Comparison of ENCODE assay signal across 18 mouse cellular contexts in the genomic region with DNA sequence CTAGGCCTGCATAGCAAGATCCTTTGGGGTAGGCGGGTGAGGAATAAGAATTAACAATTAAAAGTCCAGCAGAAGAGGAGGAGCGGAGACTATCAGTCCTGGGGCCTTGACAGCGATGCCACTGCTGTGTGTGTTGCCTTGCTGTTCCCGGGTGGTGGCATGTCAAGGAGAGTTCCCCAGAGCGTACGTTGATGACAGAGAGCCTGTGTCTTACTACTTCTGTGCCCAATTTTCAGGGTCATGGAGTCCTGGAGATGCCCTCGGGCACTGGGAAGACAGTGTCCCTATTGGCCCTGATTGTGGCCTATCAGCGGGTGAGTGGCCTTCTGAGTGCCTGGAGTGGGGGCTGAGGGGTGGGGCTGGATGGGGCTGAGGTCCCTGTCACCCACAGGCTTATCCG. TPM values are rescaled to one million over a fixed set of nuclear protein-coding genes. Genes with fewer than 3 reads are reported as not detected.
A peak's percentile ranks its signal among the peaks of the same experiment; 100 is the strongest.
DNase-seq lines count a peak whose midpoint lies in the region; ATAC-seq lines count a peak whose summit lies in the region.
"Had no signal": no experiment of that assay in that cellular context is flagged by ENCODE, and none has a peak within 500 bp of the region (broad histone marks: within the 10 kb centered on the region; RNA-seq: fewer than 3 reads in every experiment).

No protein-coding gene starts in this region.

- no peaks in the 10 kb centered on the region for H3K9me3 ChIP-seq in forebrain, embryonic 10.5 days
- H3K9me3 ChIP-seq in forebrain, embryonic 11.5 days (ENCODE audit: control insufficient read depth, low read length) = no peaks in the 10 kb centered on the region
- H3K9me3 ChIP-seq in megakaryocyte, embryonic 14.5 days = no peaks in the 10 kb centered on the region
- no peaks in the 10 kb centered on the region for H3K9me3 ChIP-seq in embryonic facial prominence, embryonic 12.5 days
- H3K9me3 ChIP-seq in hindbrain, embryonic 16.5 days (ENCODE audit: control insufficient read depth, low read length) = no peaks in the 10 kb centered on the region

- H3K36me3 ChIP-seq in forebrain, embryonic 10.5 days (replicated peaks) = peaks cover 51% of the 10 kb centered on the region
- H3K36me3 ChIP-seq in forebrain, embryonic 11.5 days (ENCODE audit: control insufficient read depth, insufficient read depth, low read length) = peaks cover 11% of the 10 kb centered on the region
- peaks cover 54% of the 10 kb centered on the region for H3K36me3 ChIP-seq in megakaryocyte, embryonic 14.5 days (replicated peaks; ENCODE audit: low read length)
- peaks cover 51% of the 10 kb centered on the region for H3K36me3 ChIP-seq in embryonic facial prominence, embryonic 12.5 days
- H3K36me3 ChIP-seq in hindbrain, embryonic 16.5 days (ENCODE audit: control insufficient read depth, insufficient read depth, low read length) = peaks cover 23% of the 10 kb centered on the region

- no peak overlapping the region for H3K27ac ChIP-seq in forebrain, embryonic 10.5 days
- no peak overlapping the region for H3K27ac ChIP-seq in forebrain, embryonic 11.5 days (ENCODE audit: low read depth, low read length)
- H3K27ac ChIP-seq in embryonic facial prominence, embryonic 12.5 days = no peak overlapping the region
- H3K27ac ChIP-seq in hindbrain, embryonic 16.5 days (ENCODE audit: low read depth, low read length) = no peak overlapping the region
- H3K27ac ChIP-seq: layer of hippocampus, adult 2 months had no signal

- DNase-seq in forebrain, embryonic 10.5 days (ENCODE audit: extremely low spot score, low spot score) = no peak
- no peak for DNase-seq in forebrain, embryonic 11.5 days (ENCODE audit: low spot score)
- DNase-seq in layer of hippocampus, postnatal 14 days (ENCODE audit: low spot score in 2 of 2) = no peak
- DNase-seq in thymus, postnatal 14 days = no peak
- DNase-seq: B cell, adult 2 months; cerebellum, adult 18-20 months; right cerebral cortex, adult 18-20 months; spleen, adult 18-20 months had no signal

- no peak for ATAC-seq in forebrain, embryonic 11.5 days (replicated peaks; ENCODE audit: low FRiP score)
- no peak for ATAC-seq in megakaryocyte, adult 5-6 weeks (ENCODE audit: poor library complexity, severe bottlenecking)
- ATAC-seq in embryonic facial prominence, embryonic 12.5 days (ENCODE audit: insufficient number of reproducible peaks, insufficient read depth, low FRiP score, low TSS enrichment) = no peak
- ATAC-seq in hindbrain, embryonic 16.5 days = no peak
- ATAC-seq: inflammation-experienced regulatory T-cells, adult 6 months had no signal

- WGBS in forebrain, embryonic 10.5 days = 85% methylated on average over 9 of the region's 9 CpGs
- 85% methylated on average over 9 of the region's 9 CpGs for WGBS in forebrain, embryonic 11.5 days
- WGBS in embryonic facial prominence, embryonic 12.5 days = 64% methylated on average over 9 of the region's 9 CpGs
- 93% methylated on average over 9 of the region's 9 CpGs for WGBS in hindbrain, embryonic 16.5 days

- H3K4me1 ChIP-seq in forebrain, embryonic 10.5 days = peaks cover 24% of the 10 kb centered on the region
- peaks cover 3% of the 10 kb centered on the region; the same call in 1 of the 2 replicates for H3K4me1 ChIP-seq in forebrain, embryonic 11.5 days (replicated peaks; ENCODE audit: control insufficient read depth, insufficient read depth, low read length)
- H3K4me1 ChIP-seq in megakaryocyte, embryonic 14.5 days = peaks cover 40% of the 10 kb centered on the region
- H3K4me1 ChIP-seq in embryonic facial prominence, embryonic 12.5 days = peaks cover 12% of the 10 kb centered on the region
- H3K4me1 ChIP-seq in hindbrain, embryonic 16.5 days (ENCODE audit: control insufficient read depth, insufficient read depth, low read depth, low read length) = peaks cover 13% of the 10 kb centered on the region

- H3K4me2 ChIP-seq in forebrain, embryonic 11.5 days (ENCODE audit: low read depth, low read length, severe bottlenecking) = no peak overlapping the region
- H3K4me2 ChIP-seq in embryonic facial prominence, embryonic 12.5 days (replicated peaks) = 0 out of 2 replicates have a peak overlapping the region, but pooled peaks have one; percentile 88
- peak overlapping the region; percentile 86 for H3K4me2 ChIP-seq in hindbrain, embryonic 16.5 days (ENCODE audit: low read length)

- peak overlapping the region; percentile 91; the same call in 1 of the 2 replicates for H3K4me3 ChIP-seq in forebrain, embryonic 10.5 days
- H3K4me3 ChIP-seq in forebrain, embryonic 11.5 days (ENCODE audit: low read depth, low read length) = no peak overlapping the region
- peak overlapping the region; percentile 42 for H3K4me3 ChIP-seq in megakaryocyte, embryonic 14.5 days (replicated peaks)
- H3K4me3 ChIP-seq in embryonic facial prominence, embryonic 12.5 days = no peak overlapping the region
- no peak overlapping the region for H3K4me3 ChIP-seq in hindbrain, embryonic 16.5 days (ENCODE audit: low read length)

- H3K27me3 ChIP-seq in forebrain, embryonic 10.5 days (ENCODE audit: poor library complexity, severe bottlenecking) = no peaks in the 10 kb centered on the region
- H3K27me3 ChIP-seq in forebrain, embryonic 11.5 days (ENCODE audit: control insufficient read depth, insufficient read depth, low read length) = no peaks in the 10 kb centered on the region
- no peaks in the 10 kb centered on the region for H3K27me3 ChIP-seq in megakaryocyte, embryonic 14.5 days (replicated peaks)
- H3K27me3 ChIP-seq in embryonic facial prominence, embryonic 12.5 days = no peaks in the 10 kb centered on the region
- H3K27me3 ChIP-seq in hindbrain, embryonic 16.5 days (replicated peaks; ENCODE audit: control insufficient read depth, insufficient read depth, low read length) = no peaks in the 10 kb centered on the region

- H3K9ac ChIP-seq in forebrain, embryonic 11.5 days (ENCODE audit: low read length) = no peak overlapping the region
- 0 out of 2 replicates have a peak overlapping the region, but pooled peaks have one; percentile 1 for H3K9ac ChIP-seq in embryonic facial prominence, embryonic 12.5 days
- no peak overlapping the region for H3K9ac ChIP-seq in hindbrain, embryonic 16.5 days (ENCODE audit: low read depth, low read length)

RNA-seq across cellular contexts. Expression of gene Ercc2, which starts 1.9 kb away (rescaled TPM):
- 26.9 and 28.7 TPM in 2 replicates for polyA plus RNA-seq in forebrain, embryonic 10.5 days (2016; fragmentation: Nextera tagmentation; extraction: Ambion mirVana)
- 18.2 and 25.2 TPM in 2 replicates for polyA plus RNA-seq in forebrain, embryonic 11.5 days (2014; fragmentation: Nextera tagmentation; extraction: Ambion mirVana)
- polyA plus RNA-seq in megakaryocyte, embryonic 14.5 days (2012; ENCODE audit: insufficient read depth, low replicate concordance) = 24.2 and 30.8 TPM in 2 replicates
- 4.9 and 5.7 TPM in 2 replicates for total RNA-seq in megakaryocyte, adult 5-6 weeks (2015)
- total RNA-seq in megakaryocyte, adult 5-6 weeks (2017) = 12.6 and 19.2 TPM in 2 replicates
- 19.9 and 23.2 TPM in 2 replicates for polyA plus RNA-seq in embryonic facial prominence, embryonic 12.5 days (2016; fragmentation: Nextera tagmentation; extraction: Ambion mirVana)
- polyA plus RNA-seq in hindbrain, embryonic 16.5 days (2015; fragmentation: Nextera tagmentation; extraction: Ambion mirVana) = 22.6 and 25.1 TPM in 2 replicates
- 10 to 100 TPM; 28.2 to 34.7 TPM for total RNA-seq in layer of hippocampus, postnatal 14 days (2021)

RNA-seq across cellular contexts. Expression of gene Klc3, which starts 20.2 kb away (rescaled TPM):
- polyA plus RNA-seq in forebrain, embryonic 10.5 days (2016; fragmentation: Nextera tagmentation; extraction: Ambion mirVana) = 3.6 and 4.8 TPM in 2 replicates
- polyA plus RNA-seq in forebrain, embryonic 11.5 days (2014; fragmentation: Nextera tagmentation; extraction: Ambion mirVana) = 2.0 and 2.8 TPM in 2 replicates
- 1.3 TPM in 1 of 2 replicates, not detected in the other for polyA plus RNA-seq in megakaryocyte, embryonic 14.5 days (2012; ENCODE audit: insufficient read depth, low replicate concordance)
- 0.09 TPM in 1 of 2 replicates, not detected in the other for total RNA-seq in megakaryocyte, adult 5-6 weeks (2015)
- total RNA-seq in megakaryocyte, adult 5-6 weeks (2017) = not detected in 2 replicates
- 10.6 and 10.7 TPM in 2 replicates for polyA plus RNA-seq in embryonic facial prominence, embryonic 12.5 days (2016; fragmentation: Nextera tagmentation; extraction: Ambion mirVana)
- polyA plus RNA-seq in hindbrain, embryonic 16.5 days (2015; fragmentation: Nextera tagmentation; extraction: Ambion mirVana) = 2.2 and 2.5 TPM in 2 replicates
- total RNA-seq in layer of hippocampus, postnatal 14 days (2021) = 1 to 10 TPM; 3.5 to 4.1 TPM
- total RNA-seq: granulocyte monocyte progenitor cell, adult 5-6 weeks; megakaryocyte progenitor cell, adult 5-6 weeks had no signal
- polyA plus RNA-seq: erythroblast, embryonic 14.5 days had no signal

RNA-seq across cellular contexts. Expression of gene Ckm, which starts 20.9 kb away (rescaled TPM):
- polyA plus RNA-seq in forebrain, embryonic 10.5 days (2016; fragmentation: Nextera tagmentation; extraction: Ambion mirVana) = not detected in 2 replicates
- not detected in 2 replicates for polyA plus RNA-seq in forebrain, embryonic 11.5 days (2014; fragmentation: Nextera tagmentation; extraction: Ambion mirVana)
- 0.96 TPM in 1 of 2 replicates, not detected in the other for polyA plus RNA-seq in megakaryocyte, embryonic 14.5 days (2012; ENCODE audit: insufficient read depth, low replicate concordance)
- total RNA-seq in megakaryocyte, adult 5-6 weeks (2015) = 0.14 and 0.18 TPM in 2 replicates
- 0.26 and 0.45 TPM in 2 replicates for total RNA-seq in megakaryocyte, adult 5-6 weeks (2017)
- polyA plus RNA-seq in embryonic facial prominence, embryonic 12.5 days (2016; fragmentation: Nextera tagmentation; extraction: Ambion mirVana) = 0.52 TPM in 1 of 2 replicates, not detected in the other
- polyA plus RNA-seq in hindbrain, embryonic 16.5 days (2015; fragmentation: Nextera tagmentation; extraction: Ambion mirVana) = 0.64 and 47.3 TPM in 2 replicates
- not detected for total RNA-seq in layer of hippocampus, postnatal 14 days (2021)
- total RNA-seq: layer of hippocampus, adult 2 months had no signal
- polyA plus RNA-seq: cortical plate, adult 2 months; erythroblast, embryonic 14.5 days had no signal

RNA-seq across cellular contexts. Expression of gene Ppp1r13l, which starts 24.2 kb away (rescaled TPM):
- polyA plus RNA-seq in forebrain, embryonic 10.5 days (2016; fragmentation: Nextera tagmentation; extraction: Ambion mirVana) = 5.4 and 6.3 TPM in 2 replicates
- polyA plus RNA-seq in forebrain, embryonic 11.5 days (2014; fragmentation: Nextera tagmentation; extraction: Ambion mirVana) = 5.8 and 6.4 TPM in 2 replicates
- polyA plus RNA-seq in megakaryocyte, embryonic 14.5 days (2012; ENCODE audit: insufficient read depth, low replicate concordance) = 21.5 and 54.3 TPM in 2 replicates
- 4.1 and 4.2 TPM in 2 replicates for total RNA-seq in megakaryocyte, adult 5-6 weeks (2015)
- total RNA-seq in megakaryocyte, adult 5-6 weeks (2017) = 0.45 TPM in 1 of 2 replicates, not detected in the other
- polyA plus RNA-seq in embryonic facial prominence, embryonic 12.5 days (2016; fragmentation: Nextera tagmentation; extraction: Ambion mirVana) = 7.3 and 8.1 TPM in 2 replicates
- polyA plus RNA-seq in hindbrain, embryonic 16.5 days (2015; fragmentation: Nextera tagmentation; extraction: Ambion mirVana) = 1.5 and 1.9 TPM in 2 replicates
- 1 to 10 TPM; 4.5 to 6.7 TPM for total RNA-seq in layer of hippocampus, postnatal 14 days (2021)
- polyA plus RNA-seq: inflammation-experienced regulatory T-cells, adult 6 months had no signal

RNA-seq across cellular contexts. Expression of gene Cd3eap, which starts 24.4 kb away (rescaled TPM):
- polyA plus RNA-seq in forebrain, embryonic 10.5 days (2016; fragmentation: Nextera tagmentation; extraction: Ambion mirVana) = 30.9 and 32.2 TPM in 2 replicates
- polyA plus RNA-seq in forebrain, embryonic 11.5 days (2014; fragmentation: Nextera tagmentation; extraction: Ambion mirVana) = 23.2 and 24.0 TPM in 2 replicates
- polyA plus RNA-seq in megakaryocyte, embryonic 14.5 days (2012; ENCODE audit: insufficient read depth, low replicate concordance) = 13.3 and 50.4 TPM in 2 replicates
- 3.4 TPM in 2 replicates for total RNA-seq in megakaryocyte, adult 5-6 weeks (2015)
- 9.0 and 11.5 TPM in 2 replicates for total RNA-seq in megakaryocyte, adult 5-6 weeks (2017)
- polyA plus RNA-seq in embryonic facial prominence, embryonic 12.5 days (2016; fragmentation: Nextera tagmentation; extraction: Ambion mirVana) = 27.1 and 28.0 TPM in 2 replicates
- polyA plus RNA-seq in hindbrain, embryonic 16.5 days (2015; fragmentation: Nextera tagmentation; extraction: Ambion mirVana) = 23.1 and 23.6 TPM in 2 replicates
- 10 to 100 TPM; 19.6 to 19.8 TPM for total RNA-seq in layer of hippocampus, postnatal 14 days (2021)

Comparison
In these comparisons a context has a peak if more than half of its experiments do, and no peak if none do; other contexts are left out.
1. H3K4me3 ChIP-seq: peak in forebrain, embryonic 10.5 days (single experiment) and megakaryocyte, embryonic 14.5 days (single experiment); none in forebrain, embryonic 11.5 days (single experiment), embryonic facial prominence, embryonic 12.5 days (single experiment) and hindbrain, embryonic 16.5 days (single experiment).